ENCODE assay signal across 13 mouse cellular contexts in the genomic region with DNA sequence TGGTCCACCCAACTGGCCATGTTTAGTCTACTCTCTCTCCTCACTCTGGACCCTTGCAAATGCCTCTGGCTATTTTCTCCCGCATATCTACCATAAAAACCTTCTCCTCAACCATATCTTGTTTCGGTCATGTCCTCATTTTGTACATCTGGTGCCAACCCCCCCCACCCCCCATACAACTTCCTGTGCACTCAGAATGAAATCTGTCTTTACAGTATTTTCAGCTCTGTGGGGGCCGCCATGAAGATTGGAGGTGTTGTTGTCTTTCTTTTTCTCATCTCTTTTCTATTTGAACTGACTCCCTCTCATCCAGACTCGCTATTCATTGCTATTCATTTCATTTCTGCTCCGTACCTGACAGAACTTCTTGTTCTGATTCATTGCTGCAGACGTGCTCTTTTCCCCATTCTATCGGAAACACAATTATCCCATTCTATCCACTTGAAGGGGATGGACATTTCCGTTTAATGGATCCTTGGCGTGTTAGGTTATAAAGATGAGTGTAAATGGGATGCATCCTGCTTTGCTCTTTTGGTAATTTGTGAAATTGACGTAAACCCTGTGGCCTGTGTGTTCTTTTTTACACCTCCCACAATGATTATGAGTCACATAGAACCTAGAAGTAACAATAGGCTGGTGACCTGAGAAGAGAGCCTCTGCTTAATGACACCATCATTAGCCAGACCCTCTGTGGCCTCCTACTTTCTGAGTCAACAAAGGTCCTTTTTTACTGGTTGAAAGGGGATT.
"Had no signal": no experiment of that assay in that cellular context is flagged by ENCODE, and none has a peak within 500 bp of the region (broad histone marks: within the 10 kb centered on the region; RNA-seq: fewer than 3 reads in every experiment).

No protein-coding gene starts in this region.

- DNase-seq: kidney, postnatal 10 days; kidney, postnatal 4 days; left cerebral cortex, postnatal 4 days; lung, adult 18-20 months; lung, postnatal 4 days; right cerebral cortex, adult 18-20 months; thymus, postnatal 25 days had no signal

- H3K9me3 ChIP-seq: limb, embryonic 13.5 days; midbrain, embryonic 12.5 days; neural tube, embryonic 13.5 days had no signal

- ATAC-seq: midbrain, embryonic 16.5 days had no signal

- H3K36me3 ChIP-seq: limb, embryonic 13.5 days; midbrain, embryonic 12.5 days; neural tube, embryonic 13.5 days had no signal

- H3K4me2 ChIP-seq: limb, embryonic 13.5 days; midbrain, embryonic 12.5 days; neural tube, embryonic 13.5 days had no signal

- H3K9ac ChIP-seq: limb, embryonic 13.5 days; liver, embryonic 14.5 days; midbrain, embryonic 12.5 days; neural tube, embryonic 13.5 days had no signal

- H3K27me3 ChIP-seq: limb, embryonic 13.5 days; midbrain, embryonic 12.5 days; neural tube, embryonic 13.5 days had no signal

- H3K4me3 ChIP-seq: limb, embryonic 13.5 days; midbrain, embryonic 12.5 days; neural tube, embryonic 13.5 days had no signal

- H3K27ac ChIP-seq: limb, embryonic 13.5 days; liver, embryonic 14.5 days; midbrain, embryonic 12.5 days; neural tube, embryonic 13.5 days; stomach, postnatal 0 days had no signal
